Mouse (Mus musculus): Measurements from ENCODE around the gene Itgbl1.

- TF ChIP-seq CTCF (IDR thresholded peaks at IDR 0.05; ENCODE audit: borderline replicate concordance, extremely low read depth, insufficient read depth, insufficient read length) (no peak), POLR2A (IDR thresholded peaks at IDR 0.05; ENCODE audit: borderline replicate concordance, extremely low read depth, insufficient read depth, insufficient read length, poor library complexity, severe bottlenecking) (no peak)
Observed at GRCm38 (mm10) chr14:123662386-123662785, 2.6 kb downstream of the Itgbl1 start.

All from brain, embryonic 14.5 days (tissue).